Mouse (Mus musculus): ENCODE results near the gene Zglp1.
A peak's percentile ranks its signal among the peaks of the same experiment; 100 is the strongest.

DNA sequence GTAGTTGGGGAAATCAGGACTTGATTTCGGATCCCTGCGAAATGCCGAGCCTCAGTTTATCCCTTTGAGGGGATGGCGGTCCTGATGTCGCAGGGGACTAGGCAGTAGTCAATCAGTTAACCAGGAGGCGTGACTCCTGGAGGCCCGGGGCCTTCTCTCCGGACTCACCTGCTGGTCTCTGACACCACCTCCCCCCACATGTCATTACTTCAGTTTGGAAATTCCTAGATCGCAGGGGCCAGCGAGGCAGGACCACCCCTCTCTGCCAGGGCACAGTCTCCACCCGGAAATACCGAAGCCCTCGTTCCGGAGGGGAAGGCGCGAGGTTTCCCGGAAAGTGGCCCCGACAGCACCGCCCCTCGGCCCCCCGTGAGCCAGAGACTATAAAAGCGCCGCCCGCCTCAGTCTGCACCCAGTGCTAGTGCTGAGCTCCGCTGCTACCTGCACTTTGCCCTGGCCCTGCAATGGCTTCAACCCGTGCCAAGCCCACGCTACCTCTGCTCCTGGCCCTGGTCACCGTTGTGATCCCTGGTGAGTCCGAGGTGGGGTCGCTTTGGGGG is 51.2 kb downstream of the Zglp1 start, which contains the start of gene Icam1:
- TF ChIP-seq CTCF (IDR thresholded peaks at IDR 0.05; ENCODE audit: control insufficient read depth, insufficient read depth, low read length) (no peak), POLR2A (IDR thresholded peaks at IDR 0.05; ENCODE audit: borderline replicate concordance, control insufficient read depth, low read depth, low read length) (peak; percentile 95)
